Mouse (Mus musculus) gastrocnemius, postnatal 36 days (tissue): Measurements from ENCODE around the gene Sec61a2. TPM values are rescaled to one million over a fixed set of nuclear protein-coding genes. Genes with fewer than 3 reads are reported as not detected.

ENCODE experiments used
- DNase-seq, 2 experiments: peaks; one replicate each; pipeline ENCODE4 v3.0.0; 2022
- intact Hi-C: fragments of 180-260 bp; cut with DNase I; formaldehyde crosslinking; loops from one replicate; pipeline ENCODE4 v1.15.1; 2025
- total RNA-seq, 2 experiments: library from RNA; stranded (reverse); gene quantifications; 2 replicates each; pipeline ENCODE4 v1.2.3; 2021

Sec61a2 gene
- total RNA-seq, 2 experiments from 2014 or later: 29.7 to 31.2 TPM

- no peak for DNase-seq
- intact Hi-C loops: no loop called here
Measured at GRCm38 (mm10) chr2:5894296-5894695, 936 bp downstream of the Sec61a2 start.

GRCm38 (mm10) chr2:5889412-5889811, 5.8 kb downstream of the Sec61a2 start:
- intact Hi-C loops: no loop called here

DNA sequence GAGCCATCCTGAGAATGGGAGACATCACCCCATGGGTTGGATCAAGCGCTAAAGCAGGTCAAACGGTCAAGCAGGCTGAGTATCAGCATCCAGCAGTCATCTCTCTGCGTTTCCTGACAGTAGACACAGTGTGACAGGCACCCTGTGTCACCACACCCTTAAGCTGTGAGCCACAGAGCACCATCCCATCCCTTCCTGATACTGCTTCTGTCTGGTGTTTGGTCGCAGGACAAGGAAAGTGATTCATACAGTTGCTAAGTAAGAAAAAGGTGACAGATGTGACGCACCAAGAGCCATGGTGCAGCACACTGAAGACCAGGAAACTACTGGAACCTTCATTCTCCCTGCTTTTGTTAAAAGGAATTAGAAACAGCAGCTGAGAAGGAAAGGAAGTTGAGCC, 6.4 kb downstream of the Sec61a2 start:
- intact Hi-C loops: no loop called here
- no peak for DNase-seq

More at GRCm38 (mm10) chr2:5889412-5889811, 5.8 kb downstream of the Sec61a2 start:
- DNase-seq: no peak

DNA sequence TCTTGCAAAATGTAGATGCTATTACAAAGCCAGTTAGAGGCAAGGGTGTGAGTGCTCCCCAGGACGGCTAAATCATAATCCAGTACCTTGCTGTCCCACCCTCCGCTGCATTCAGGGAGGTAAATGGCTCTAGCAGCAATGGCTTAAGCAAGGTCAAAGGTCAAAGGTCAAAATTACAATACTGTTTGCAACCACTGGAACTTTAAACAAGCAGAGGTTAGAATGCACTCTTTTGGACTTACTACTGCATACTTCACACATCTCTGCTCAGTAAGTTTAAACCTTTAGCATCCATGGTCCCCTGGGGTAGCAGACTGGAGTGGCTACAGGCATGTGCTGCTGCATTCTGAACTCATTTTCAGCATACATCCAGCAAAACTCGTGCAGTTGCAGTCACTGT, 17.8 kb downstream of the Sec61a2 start:
- DNase-seq: no peak
- intact Hi-C loops: no loop called here

GRCm38 (mm10) chr2:5869746-5870145, 25.5 kb downstream of the Sec61a2 start:
- intact Hi-C loops: no loop called here

GRCm38 (mm10) chr2:5867681-5868080, 27.6 kb downstream of the Sec61a2 start:
- DNase-seq: no peak
- intact Hi-C loops: no loop called here

More at GRCm38 (mm10) chr2:5869746-5870145, 25.5 kb downstream of the Sec61a2 start:
- no peak for DNase-seq

- no peak for DNase-seq
- intact Hi-C loops: no loop called here
Measured at GRCm38 (mm10) chr2:5862834-5863233, 32.4 kb downstream of the Sec61a2 start, which contains the start of gene Gm13199. Gene Gm13199 (minus strand): TSS chr2:5862934.

GRCm38 (mm10) chr2:5851866-5852265, 43.4 kb downstream of the Sec61a2 start:
- DNase-seq: no peak
- intact Hi-C loops: no loop called here

DNA sequence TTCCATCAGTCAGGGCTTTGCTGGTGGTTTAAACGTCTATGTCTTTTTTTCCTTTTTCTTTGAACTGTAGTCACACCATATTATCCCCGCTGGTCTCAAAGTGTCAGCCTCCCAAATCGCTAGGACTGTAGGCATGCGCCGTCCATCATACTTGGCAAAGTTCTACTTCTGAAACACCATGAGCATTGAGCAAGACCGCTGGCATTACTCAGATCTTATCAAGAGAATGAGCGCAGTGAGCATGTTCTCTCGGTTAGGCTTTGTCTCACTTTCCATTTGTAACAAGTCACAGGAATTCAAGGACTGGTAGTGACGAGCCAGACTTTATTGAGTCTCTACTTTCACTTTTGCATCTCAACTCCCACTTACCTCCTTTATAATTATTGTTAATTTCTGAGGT, 44.1 kb downstream of the Sec61a2 start:
- DNase-seq: no peak
- intact Hi-C loops: no loop called here

GRCm38 (mm10) chr2:5845826-5846225, 49.4 kb downstream of the Sec61a2 start:
- intact Hi-C loops: no loop called here
- no peak for DNase-seq

GRCm38 (mm10) chr2:5844873-5845631, 50.2 kb downstream of the Sec61a2 start, which contains the start of the genes Nudt5 and Cdc123:
Gene Nudt5 (plus strand): TSS chr2:5845019.
Gene Cdc123 (minus strand): TSS chr2:5845164.
- peak; percentile 76 to 83 for DNase-seq
- intact Hi-C loops: no loop called here

DNA sequence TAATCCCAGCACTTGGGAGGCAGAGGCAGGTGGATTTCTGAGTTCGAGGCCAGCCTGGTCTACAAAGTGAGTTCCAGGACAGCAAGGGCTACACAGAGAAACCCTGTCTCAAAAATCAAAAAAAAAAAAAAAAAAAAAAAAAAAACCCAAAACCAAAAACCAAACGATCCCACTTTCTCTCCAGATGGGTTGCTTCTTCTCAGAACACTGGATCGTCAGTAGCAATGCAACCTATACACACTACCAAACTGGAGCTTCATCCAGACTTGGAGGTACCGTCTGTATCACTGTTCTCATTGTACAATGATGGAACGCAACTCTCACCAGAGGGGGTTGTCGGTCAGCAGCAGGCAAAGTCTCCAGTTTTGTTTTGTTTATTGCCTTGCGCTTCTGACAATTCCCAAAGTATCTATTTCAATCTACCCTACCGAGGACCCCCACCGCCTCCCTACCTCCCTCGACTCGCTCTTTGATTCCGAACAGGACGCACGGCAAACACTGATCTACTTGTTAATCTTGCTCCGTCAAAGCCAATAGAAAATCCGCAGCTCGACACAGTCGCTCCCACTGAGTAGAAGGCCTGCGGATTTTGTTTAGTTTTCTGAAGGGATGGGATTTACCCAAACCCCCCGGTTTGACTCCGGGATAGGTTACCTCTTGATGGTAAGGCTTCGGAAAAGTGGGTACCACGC, 50.9 kb downstream of the Sec61a2 start:
- intact Hi-C loops: no loop called here
- DNase-seq: no peak

- DNase-seq: no peak
- intact Hi-C loops: no loop called here
Measured at GRCm38 (mm10) chr2:5840815-5841214, 54.4 kb downstream of the Sec61a2 start.

- intact Hi-C loops: no loop called here
- DNase-seq: no peak
Measured at GRCm38 (mm10) chr2:5825265-5825913, 69.8 kb downstream of the Sec61a2 start.

- no peak for DNase-seq
- intact Hi-C loops: no loop called here
Measured at GRCm38 (mm10) chr2:5824685-5825084, 70.5 kb downstream of the Sec61a2 start.

DNA sequence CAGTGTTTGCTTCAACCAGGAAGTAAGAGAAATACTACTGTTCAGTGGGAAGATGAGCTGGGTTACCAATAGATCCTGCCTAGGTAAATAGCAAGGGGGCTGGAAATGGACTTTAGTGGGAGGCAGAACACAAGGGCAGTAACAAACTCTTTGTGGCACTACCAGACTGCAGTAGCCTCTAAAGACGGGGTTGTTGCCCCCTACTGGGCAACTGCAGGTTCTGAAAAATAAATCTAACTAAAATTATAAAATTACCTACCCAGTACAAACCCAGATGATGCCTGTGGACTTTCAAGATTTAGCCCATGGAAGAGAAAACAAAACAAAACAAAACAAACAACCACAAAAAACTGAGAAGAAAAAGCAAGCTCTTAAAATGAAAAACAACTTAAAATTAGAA, 71.0 kb downstream of the Sec61a2 start:
- DNase-seq: no peak
- intact Hi-C loops: no loop called here

DNA sequence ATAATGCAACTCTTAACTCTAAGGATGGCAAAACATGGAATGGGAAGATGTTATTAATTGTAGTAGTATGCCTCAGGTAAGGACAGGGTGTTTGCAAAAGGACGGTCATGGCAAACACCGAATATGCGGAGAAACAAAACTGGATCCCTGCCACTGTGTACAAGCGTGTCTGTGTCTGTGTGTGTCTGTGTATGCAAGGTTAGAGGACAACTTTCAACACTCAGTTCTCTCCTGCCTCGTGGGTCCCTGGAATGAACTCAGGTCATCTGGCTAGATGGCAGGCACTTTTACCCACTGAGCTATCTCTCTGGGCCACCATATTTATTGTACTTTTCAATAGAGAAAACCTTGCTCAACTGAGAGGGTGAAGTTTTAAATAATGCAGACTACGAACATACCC, 72.8 kb downstream of the Sec61a2 start:
- no peak for DNase-seq
- intact Hi-C loops: no loop called here

- intact Hi-C loops: no loop called here
- no peak for DNase-seq
Measured at GRCm38 (mm10) chr2:5821264-5821663, 74.0 kb downstream of the Sec61a2 start.
